Mouse (Mus musculus): ENCODE results near the gene Usp7. TPM values are rescaled to one million over a fixed set of nuclear protein-coding genes. Genes with fewer than 3 reads are reported as not detected.

Gene Usp7
- polyA plus RNA-seq, 1 experiment from 2014 or later = 22.6 TPM

DNA sequence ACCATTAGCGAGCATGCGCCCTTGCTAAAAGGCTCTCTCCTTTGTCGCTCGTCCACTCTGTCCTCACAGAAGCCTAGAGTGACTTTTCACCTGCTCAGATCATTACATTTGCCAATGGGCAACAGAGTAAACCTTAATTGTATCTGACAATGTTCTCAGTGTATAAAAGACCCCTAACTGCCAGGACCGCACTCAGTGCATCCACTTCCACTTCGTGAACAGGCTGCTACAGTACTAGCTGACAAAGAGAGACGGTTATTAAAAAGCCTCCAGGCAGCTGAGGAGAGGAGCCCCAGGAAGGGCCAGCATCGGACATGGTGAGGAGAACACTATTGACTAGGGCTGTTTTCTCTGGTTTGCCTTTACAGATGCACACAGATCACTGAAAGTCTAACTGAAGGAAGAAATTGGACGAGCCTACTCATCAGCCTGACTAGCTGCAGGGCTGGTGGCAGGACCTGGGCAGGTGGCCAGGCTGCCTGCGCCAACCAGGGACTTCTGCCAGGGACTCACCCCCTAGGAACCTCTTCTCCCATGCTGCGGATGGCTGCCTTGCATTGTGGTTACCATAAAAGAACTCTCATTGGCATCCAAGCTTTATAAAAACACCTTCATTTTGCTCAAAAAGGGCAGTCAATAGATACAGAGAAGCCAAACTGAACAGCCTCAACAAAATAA, 102.0 kb downstream of the Usp7 start:
- no peak for ATAC-seq
- H3K4me3 ChIP-seq (replicated peaks) = no peak overlapping the region
- 91% methylated on average over 11 of the region's 11 CpGs for WGBS
- H3K9me3 ChIP-seq = no peaks in the 10 kb centered on the region
- H3K4me1 ChIP-seq (replicated peaks) = peaks cover 7% of the 10 kb centered on the region
- no peak overlapping the region for H3K27ac ChIP-seq
- H3K4me2 ChIP-seq (replicated peaks) = no peak overlapping the region
- H3K9ac ChIP-seq = no peak overlapping the region
- H3K36me3 ChIP-seq = peaks cover 43% of the 10 kb centered on the region
- no peaks in the 10 kb centered on the region for H3K27me3 ChIP-seq (replicated peaks)

DNA sequence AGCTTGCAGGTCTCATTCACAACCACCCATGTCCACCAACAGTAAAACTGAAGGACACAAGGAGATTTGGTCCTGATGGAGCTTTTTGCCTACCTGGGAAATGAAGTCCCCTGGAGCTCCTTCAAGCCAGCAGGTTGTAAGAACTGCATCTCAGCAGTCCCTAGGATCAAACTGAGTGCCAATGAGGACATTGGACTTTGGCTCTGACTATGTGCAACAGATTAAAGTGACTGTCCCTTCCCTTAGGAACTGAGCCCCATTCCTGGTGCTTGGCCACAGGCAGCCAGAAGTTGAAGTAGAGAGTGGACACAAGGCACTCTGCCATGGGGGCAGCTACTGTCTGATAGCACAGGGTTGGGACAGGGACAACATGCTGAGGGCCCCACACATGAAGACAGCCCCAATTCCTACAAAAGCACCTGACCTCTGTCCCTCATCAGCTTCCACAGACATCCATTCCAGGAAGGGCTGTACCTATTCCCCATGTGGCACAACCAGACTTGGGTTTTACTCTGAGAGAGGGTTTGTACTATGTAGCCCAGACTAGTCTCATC, 104.5 kb downstream of the Usp7 start:
- no peak for ATAC-seq
- peaks cover 23% of the 10 kb centered on the region for H3K36me3 ChIP-seq

DNA sequence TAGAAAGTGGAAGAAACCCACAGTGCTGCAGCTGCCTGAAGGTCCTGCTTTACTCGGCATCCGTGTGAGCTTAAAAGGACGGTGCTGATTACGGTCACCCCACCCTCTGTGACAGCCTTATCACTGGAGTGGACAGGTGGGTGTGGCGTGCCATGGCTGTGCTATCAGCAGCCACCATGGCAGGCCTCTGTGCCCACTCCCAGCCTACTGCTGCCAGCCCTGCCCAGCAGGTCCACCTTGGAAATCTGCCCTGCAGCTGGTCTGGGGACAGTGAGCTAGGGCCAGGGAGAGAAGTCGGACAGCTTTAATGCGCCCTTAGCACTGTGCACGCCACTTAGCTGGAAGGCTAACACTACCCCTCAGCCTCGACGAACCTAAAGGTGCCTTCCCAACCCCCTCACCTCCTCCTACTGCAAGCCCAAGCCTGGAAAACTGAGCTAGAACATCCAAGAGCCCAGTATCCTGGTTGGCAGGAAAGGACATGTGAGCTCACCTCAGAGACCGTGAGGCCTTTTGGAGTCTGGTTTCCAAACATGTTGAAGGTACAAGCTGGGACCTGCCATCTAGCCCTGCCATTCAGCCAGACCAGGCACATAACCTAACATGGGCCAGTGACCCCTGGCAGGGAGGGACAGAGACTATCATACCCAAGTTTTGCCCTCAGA, 105.1 kb downstream of the Usp7 start:
- Histone ChIP-seq H3K4me2 (replicated peaks) (no peak overlapping the region), H3K36me3 (peaks cover 17% of the 10 kb centered on the region), H3K27ac (no peak overlapping the region), H3K27me3 (replicated peaks) (no peaks in the 10 kb centered on the region), H3K4me1 (replicated peaks) (peaks cover 7% of the 10 kb centered on the region), H3K4me3 (replicated peaks) (no peak overlapping the region), H3K9ac (no peak overlapping the region), H3K9me3 (no peaks in the 10 kb centered on the region)
- WGBS = 74% methylated on average over 11 of the region's 11 CpGs
- peak; percentile 79 for ATAC-seq

More for the DNA sequence above, 104.5 kb downstream of the Usp7 start:
- Histone ChIP-seq H3K27me3 (replicated peaks) (no peaks in the 10 kb centered on the region), H3K9ac (no peak overlapping the region), H3K9me3 (no peaks in the 10 kb centered on the region), H3K27ac (no peak overlapping the region), H3K4me3 (replicated peaks) (no peak overlapping the region), H3K4me1 (replicated peaks) (peaks cover 7% of the 10 kb centered on the region), H3K4me2 (replicated peaks) (no peak overlapping the region)

DNA sequence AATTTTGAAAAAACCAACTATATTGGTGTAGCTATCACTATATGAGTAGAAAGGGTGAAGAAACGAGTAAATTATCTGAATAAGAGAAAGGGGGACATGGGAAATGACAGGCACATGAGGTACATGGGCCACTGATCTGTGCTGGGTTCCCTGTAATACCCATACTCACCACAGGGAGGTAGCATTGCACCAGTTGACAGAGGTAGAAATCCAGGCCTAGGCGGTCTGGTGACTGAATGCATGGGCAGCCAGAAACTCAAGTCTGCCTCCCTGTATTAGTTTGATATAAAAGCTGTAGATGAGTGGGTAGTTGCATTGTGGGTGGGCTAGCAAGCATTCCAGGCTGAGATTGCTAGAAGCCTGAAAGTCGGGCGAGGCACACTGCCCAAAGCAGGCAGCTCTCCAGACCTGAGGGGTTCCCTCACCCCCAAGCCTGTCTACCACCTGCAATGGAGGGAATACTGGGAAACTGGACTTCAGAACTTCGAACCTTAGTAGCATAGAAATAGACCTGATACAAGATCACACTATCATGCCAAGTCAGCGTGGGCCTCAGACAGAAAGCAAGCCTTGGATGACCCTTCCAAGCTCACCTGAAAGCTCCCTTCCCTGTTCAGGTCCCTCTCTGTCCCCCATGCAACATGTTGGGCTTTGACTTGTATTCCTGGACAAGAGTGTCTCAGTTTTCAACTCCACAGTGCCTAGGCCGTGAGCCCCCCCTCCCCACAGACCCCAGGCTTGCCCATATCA, 105.8 kb downstream of the Usp7 start:
- H3K4me2 ChIP-seq (replicated peaks) = no peak overlapping the region
- H3K9ac ChIP-seq = no peak overlapping the region
- H3K36me3 ChIP-seq = peaks cover 10% of the 10 kb centered on the region
- H3K27ac ChIP-seq = no peak overlapping the region
- H3K9me3 ChIP-seq = no peaks in the 10 kb centered on the region
- no peaks in the 10 kb centered on the region for H3K27me3 ChIP-seq (replicated peaks)
- H3K4me1 ChIP-seq (replicated peaks) = peaks cover 7% of the 10 kb centered on the region
- ATAC-seq = peak; percentile 68
- 58% methylated on average over 7 of the region's 7 CpGs for WGBS
- H3K4me3 ChIP-seq (replicated peaks) = no peak overlapping the region

DNA sequence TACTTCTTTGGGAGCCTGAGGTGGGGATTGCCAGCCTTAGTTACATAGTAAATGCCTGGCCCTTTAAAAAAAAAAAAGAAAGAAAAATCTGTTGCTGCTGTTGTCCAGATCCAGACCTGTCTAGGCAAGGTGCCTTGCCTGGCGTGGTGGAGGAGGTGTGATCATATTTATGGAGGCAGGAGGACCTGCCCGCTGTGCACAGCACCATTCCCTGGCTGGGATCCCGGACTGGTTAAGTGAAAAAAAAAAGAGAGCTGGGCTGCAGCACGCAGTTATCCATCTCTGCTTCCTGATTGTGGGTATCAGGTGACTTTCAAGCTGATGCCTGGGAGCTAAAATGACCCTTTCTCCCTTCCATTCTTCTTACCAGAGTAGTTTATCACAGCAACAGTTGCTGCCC, 107.0 kb downstream of the Usp7 start:
- Histone ChIP-seq H3K27ac (no peak overlapping the region), H3K9ac (no peak overlapping the region), H3K27me3 (replicated peaks) (no peaks in the 10 kb centered on the region), H3K36me3 (0 out of 2 replicates have a peak, but pooled peaks cover 3% of the 10 kb centered on the region), H3K4me2 (replicated peaks) (no peak overlapping the region), H3K4me1 (replicated peaks) (peaks cover 7% of the 10 kb centered on the region), H3K9me3 (no peaks in the 10 kb centered on the region), H3K4me3 (replicated peaks) (no peak overlapping the region)
- ATAC-seq = no peak
- WGBS = 54% methylated on average over 4 of the region's 4 CpGs

DNA sequence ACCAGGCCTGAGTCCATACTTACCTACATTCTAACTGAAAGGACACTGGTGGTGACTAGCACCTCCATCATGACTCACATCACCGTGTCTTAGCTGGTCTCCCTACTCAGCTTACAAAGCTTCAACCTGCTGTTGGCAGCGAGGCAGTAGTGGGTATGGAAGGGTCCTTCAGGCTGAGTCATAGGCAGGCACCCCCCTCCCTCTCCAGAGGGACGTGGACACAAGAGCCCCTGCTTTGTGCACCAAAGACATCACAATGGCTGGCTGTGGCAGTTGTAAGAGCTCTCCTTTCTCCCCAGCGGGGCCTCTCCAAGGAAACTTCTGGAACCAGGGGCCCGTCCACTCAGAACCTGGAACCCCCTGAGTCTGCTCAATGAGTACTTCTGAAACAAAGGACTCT, 111.6 kb downstream of the Usp7 start, which contains the start of gene Gm5767:
TSS of gene Gm5767 (plus strand) at position 301 of the 400 bp plus-strand sequence.
- no peak within 1 kb of the TSS for H3K27ac ChIP-seq
- H3K4me1 ChIP-seq (replicated peaks) = no peaks in the 10 kb centered on the region
- 86% methylated on average over 5 of the region's 5 CpGs for WGBS
- H3K27me3 ChIP-seq (replicated peaks) = no peaks in the 10 kb centered on the region
- H3K36me3 ChIP-seq = no peaks in the 10 kb centered on the region
- no peak within 1 kb of the TSS for H3K9ac ChIP-seq
- H3K4me3 ChIP-seq (replicated peaks) = no peak within 1 kb of the TSS
- no peak within 1 kb of the TSS for H3K4me2 ChIP-seq (replicated peaks)
- no peaks in the 10 kb centered on the region for H3K9me3 ChIP-seq
- no peak for ATAC-seq

DNA sequence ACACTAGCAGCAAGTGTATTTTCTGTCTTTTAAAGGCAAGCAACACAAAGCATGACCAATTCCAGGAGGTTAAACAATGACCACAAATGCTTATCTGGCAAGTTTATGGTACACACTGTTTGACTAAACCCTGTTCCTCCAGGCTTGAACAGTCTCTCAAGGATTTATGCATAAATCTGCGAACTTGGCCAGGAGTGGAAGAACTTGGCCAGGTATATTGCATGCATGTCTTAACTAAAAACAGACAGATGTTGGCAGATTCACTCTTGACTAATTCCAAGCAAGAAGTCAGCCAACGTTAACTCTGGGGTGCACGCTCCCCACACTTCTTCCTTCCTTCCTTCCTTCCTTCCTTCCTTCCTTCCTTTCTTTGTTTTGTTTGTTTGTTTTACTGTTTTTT, 112.3 kb downstream of the Usp7 start:
- ATAC-seq = no peak
- no peaks in the 10 kb centered on the region for H3K27me3 ChIP-seq (replicated peaks)
- H3K4me3 ChIP-seq (replicated peaks) = no peak overlapping the region
- no peaks in the 10 kb centered on the region for H3K9me3 ChIP-seq
- H3K36me3 ChIP-seq = no peaks in the 10 kb centered on the region
- 66% methylated on average over 3 of the region's 3 CpGs for WGBS
- no peak overlapping the region for H3K9ac ChIP-seq
- no peak overlapping the region for H3K27ac ChIP-seq
- H3K4me2 ChIP-seq (replicated peaks) = no peak overlapping the region
- no peaks in the 10 kb centered on the region for H3K4me1 ChIP-seq (replicated peaks)

DNA sequence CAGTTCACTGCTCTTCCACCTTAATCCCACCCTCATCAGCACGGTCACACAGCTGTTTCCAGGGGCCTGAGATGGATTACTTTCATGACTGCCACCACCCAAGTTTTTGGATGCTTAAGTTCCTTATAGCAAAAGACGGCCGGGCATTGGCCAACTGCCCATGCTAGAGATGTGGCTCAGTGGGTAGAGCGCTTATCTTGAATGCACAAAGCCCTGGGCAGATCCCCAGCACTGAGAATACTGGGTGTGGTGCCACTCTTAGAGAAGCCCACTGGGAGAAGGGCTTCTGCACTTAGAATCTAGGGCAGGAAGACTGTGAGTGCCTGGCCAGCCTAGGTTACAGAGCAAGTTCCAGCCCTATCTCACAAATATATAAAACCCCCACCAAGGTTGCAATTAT, 113.4 kb downstream of the Usp7 start:
- no peak overlapping the region for H3K27ac ChIP-seq
- no peak overlapping the region for H3K9ac ChIP-seq
- WGBS = 85% methylated on average over 4 of the region's 4 CpGs
- H3K9me3 ChIP-seq = no peaks in the 10 kb centered on the region
- no peak overlapping the region for H3K4me3 ChIP-seq (replicated peaks)
- no peak for ATAC-seq
- H3K4me1 ChIP-seq (replicated peaks) = peaks cover 3% of the 10 kb centered on the region; the same call in 1 of the 2 replicates
- no peak overlapping the region for H3K4me2 ChIP-seq (replicated peaks)
- H3K27me3 ChIP-seq (replicated peaks) = no peaks in the 10 kb centered on the region
- no peaks in the 10 kb centered on the region for H3K36me3 ChIP-seq

DNA sequence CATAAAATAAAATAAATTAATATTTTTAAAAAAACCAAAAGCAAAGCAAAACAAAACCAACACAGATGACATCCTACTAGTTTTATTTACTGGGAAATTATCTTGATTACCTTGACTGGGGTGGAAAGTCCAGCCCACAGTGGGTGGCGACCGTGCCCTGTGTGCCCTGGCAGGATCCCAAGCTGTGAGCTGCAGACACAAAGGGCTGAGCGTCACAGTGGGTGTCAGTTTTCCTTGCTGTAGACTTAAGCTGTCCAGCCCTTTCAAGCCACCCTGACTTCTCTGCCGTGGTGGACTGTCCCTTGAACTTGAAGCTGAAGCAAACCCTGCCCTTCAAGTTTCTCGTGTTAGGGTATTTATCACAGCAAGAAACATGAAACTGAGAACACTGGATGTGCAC, 114.1 kb downstream of the Usp7 start:
- no peak overlapping the region for H3K4me2 ChIP-seq (replicated peaks)
- H3K4me1 ChIP-seq (replicated peaks) = peaks cover 3% of the 10 kb centered on the region; the same call in 1 of the 2 replicates
- H3K36me3 ChIP-seq = no peaks in the 10 kb centered on the region
- H3K4me3 ChIP-seq (replicated peaks) = no peak overlapping the region
- WGBS = 71% methylated on average over 5 of the region's 5 CpGs
- no peaks in the 10 kb centered on the region for H3K9me3 ChIP-seq
- no peak overlapping the region for H3K27ac ChIP-seq
- no peak for ATAC-seq
- H3K9ac ChIP-seq = no peak overlapping the region
- H3K27me3 ChIP-seq (replicated peaks) = no peaks in the 10 kb centered on the region

DNA sequence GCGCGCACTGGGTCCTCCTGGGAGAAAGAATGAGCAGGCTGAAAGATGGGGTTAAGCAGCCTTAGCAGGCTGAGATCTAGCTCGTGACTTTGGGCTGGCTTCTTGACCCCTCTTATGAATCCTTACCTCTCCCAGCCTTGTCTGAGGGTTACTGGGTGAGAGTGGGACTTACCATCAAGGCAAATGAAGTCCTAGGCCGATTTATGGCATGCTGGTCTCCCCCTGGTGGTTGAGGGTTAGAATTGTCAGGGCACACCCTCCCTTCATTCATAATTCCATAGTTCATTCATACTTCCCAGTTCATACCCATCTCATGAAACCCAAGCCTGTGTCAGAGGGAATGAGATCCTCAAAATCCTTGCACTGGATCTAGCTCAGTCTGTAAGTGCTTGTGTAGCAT, 115.3 kb downstream of the Usp7 start:
- H3K4me1 ChIP-seq (replicated peaks) = peaks cover 6% of the 10 kb centered on the region; the same call in 1 of the 2 replicates
- H3K36me3 ChIP-seq = no peaks in the 10 kb centered on the region
- H3K27me3 ChIP-seq (replicated peaks) = no peaks in the 10 kb centered on the region
- WGBS = 51% methylated on average over 4 of the region's 4 CpGs
- H3K9me3 ChIP-seq = no peaks in the 10 kb centered on the region
- H3K4me3 ChIP-seq (replicated peaks) = no peak overlapping the region
- H3K4me2 ChIP-seq (replicated peaks) = no peak overlapping the region
- no peak overlapping the region for H3K9ac ChIP-seq
- ATAC-seq = no peak
- no peak overlapping the region for H3K27ac ChIP-seq

DNA sequence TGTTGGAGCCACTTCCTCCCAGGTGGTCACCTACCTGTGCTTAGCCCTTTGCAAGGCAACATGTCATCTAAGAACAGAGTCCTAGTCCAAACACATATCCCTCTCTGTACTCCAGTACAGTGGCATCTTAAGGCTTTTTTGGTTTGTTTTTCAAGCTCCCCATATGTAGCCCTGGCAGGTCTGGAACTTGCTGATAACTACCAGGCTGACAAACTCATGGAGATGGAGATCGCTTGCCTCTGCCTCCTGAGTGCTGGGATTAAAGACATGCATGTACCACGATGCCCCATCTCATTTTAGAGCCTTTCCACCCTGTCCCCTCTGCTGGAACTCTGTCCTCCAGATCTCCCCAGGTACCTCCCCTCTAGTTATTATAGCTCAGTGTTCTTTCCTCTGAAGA, 115.9 kb downstream of the Usp7 start:
- Histone ChIP-seq H3K9me3 (no peaks in the 10 kb centered on the region), H3K27ac (no peak overlapping the region), H3K4me3 (replicated peaks) (no peak overlapping the region), H3K9ac (no peak overlapping the region), H3K36me3 (no peaks in the 10 kb centered on the region), H3K4me2 (replicated peaks) (no peak overlapping the region), H3K4me1 (replicated peaks) (peaks cover 6% of the 10 kb centered on the region; the same call in 1 of the 2 replicates), H3K27me3 (replicated peaks) (no peaks in the 10 kb centered on the region)
- WGBS = 75% methylated on average over 2 of the region's 2 CpGs
- ATAC-seq = no peak

DNA sequence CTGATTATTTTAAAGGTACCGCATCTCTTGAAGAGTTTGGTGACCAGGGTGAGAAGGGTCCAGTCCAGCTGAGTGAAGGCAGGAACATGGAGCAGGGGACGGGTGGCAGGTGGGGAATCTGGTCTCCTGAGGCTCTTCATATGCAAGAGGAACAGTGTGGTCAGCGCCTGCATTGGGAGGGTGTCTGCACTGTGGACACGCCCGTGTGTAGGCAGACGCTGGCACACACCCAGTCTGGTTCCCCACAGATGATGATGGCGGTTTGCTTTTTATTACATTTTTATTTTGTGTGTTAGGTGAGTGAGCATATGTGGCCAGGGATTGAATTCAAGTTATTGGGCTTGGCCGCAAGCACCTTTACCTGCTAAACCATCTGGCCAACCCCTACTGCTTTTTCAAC, 116.5 kb downstream of the Usp7 start:
- H3K27me3 ChIP-seq (replicated peaks) = no peaks in the 10 kb centered on the region
- no peak for ATAC-seq

More for the DNA sequence above, 116.5 kb downstream of the Usp7 start:
- WGBS = 72% methylated on average over 8 of the region's 8 CpGs
- Histone ChIP-seq H3K36me3 (no peaks in the 10 kb centered on the region), H3K4me1 (replicated peaks) (peaks cover 12% of the 10 kb centered on the region), H3K4me2 (replicated peaks) (no peak overlapping the region), H3K27ac (no peak overlapping the region), H3K4me3 (replicated peaks) (no peak overlapping the region), H3K9ac (no peak overlapping the region), H3K9me3 (no peaks in the 10 kb centered on the region)

All from intestine, embryonic 15.5 days (tissue).